Mouse (Mus musculus) small intestine, adult 2 months (tissue): ENCODE results near the gene Psmg3.

Experiments used
- CTCF ChIP-seq: fragments of 200-500 bp; IDR thresholded peaks from 2 replicates; pipeline ENCODE4 v1.5.1; 2012; ENCODE audit warnings: low read depth, mild to moderate bottlenecking, control low read depth, inconsistent platforms, low read length, moderate library complexity, mixed read lengths; ENCODE audit not compliant: insufficient replicate concordance, insufficient read length; ENCODE audit errors: extremely low read depth
- POLR2A ChIP-seq: fragments of 200-500 bp; IDR thresholded peaks from 2 replicates; pipeline ENCODE4 v1.6.1; 2012; ENCODE audit warnings: low read depth, mild to moderate bottlenecking, control low read depth, inconsistent platforms, low read length, moderate library complexity

- TF ChIP-seq CTCF = no peak
- no peak for TF ChIP-seq POLR2A
Observed at GRCm38 (mm10) chr5:139789466-139789865, 37.2 kb downstream of the Psmg3 start.
